Mouse (Mus musculus): ENCODE results near the gene Smarcd3. TPM values are rescaled to one million over a fixed set of nuclear protein-coding genes. Genes with fewer than 3 reads are reported as not detected.

The Smarcd3 gene
- polyA plus RNA-seq, 1 experiment = 87.6 TPM

DNA sequence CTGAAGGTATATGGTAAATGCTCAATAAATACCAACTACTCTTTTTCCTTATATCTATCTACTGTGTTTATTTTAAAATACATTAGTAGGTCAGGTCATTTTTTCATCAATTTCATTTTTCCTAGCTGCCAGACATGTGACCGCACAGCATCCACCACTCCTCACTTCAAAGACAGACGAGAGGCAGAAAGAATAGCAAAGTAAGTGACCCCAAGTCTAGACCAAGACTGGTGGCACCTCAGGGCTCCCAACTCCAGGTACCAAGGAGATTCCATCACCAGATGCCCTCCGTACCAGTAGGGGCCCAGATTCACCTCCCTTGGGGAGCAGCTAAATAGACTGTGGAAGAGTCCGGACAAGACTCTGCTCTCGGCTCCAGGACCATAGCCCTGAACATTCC is 29.9 kb downstream of the Smarcd3 start:
- Histone ChIP-seq H3K4me3 (ENCODE audit: insufficient read depth, poor library complexity, severe bottlenecking) (no peak overlapping the region), H3ac (ENCODE audit: control insufficient read depth, insufficient read length, low read depth) (no peak overlapping the region), H3K36me3 (ENCODE audit: control insufficient read depth, insufficient read depth) (peaks cover 41% of the 10 kb centered on the region), H3K79me3 (ENCODE audit: low read depth) (no peaks in the 10 kb centered on the region), H3K79me2 (ENCODE audit: control insufficient read depth, insufficient read depth) (peaks cover 23% of the 10 kb centered on the region), H3K27me3 (ENCODE audit: control insufficient read depth, insufficient read depth, insufficient read length) (no peaks in the 10 kb centered on the region)
- no peak for TF ChIP-seq FOSL1 (IDR thresholded peaks at IDR 0.05; ENCODE audit: insufficient read depth, low read length, poor library complexity, severe bottlenecking)

DNA sequence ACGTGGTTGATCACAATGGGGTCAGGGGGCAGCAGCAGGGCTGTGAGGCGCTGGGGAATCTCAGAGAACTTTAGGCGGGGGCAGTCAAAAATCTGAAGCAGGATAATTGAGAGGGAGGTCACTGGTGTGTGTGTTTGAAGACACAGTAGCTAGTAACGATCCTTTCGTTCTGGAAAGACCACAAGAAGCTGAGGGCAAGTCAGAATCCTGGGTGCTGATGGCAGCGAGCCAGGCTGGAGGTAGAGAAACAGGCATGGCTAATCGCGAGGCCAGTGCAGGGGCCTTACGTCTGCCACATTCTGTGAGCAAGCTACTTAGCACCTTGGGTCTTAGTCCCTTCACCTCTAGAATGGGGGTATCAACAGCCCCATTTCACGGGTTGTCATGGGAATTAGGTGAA is 30.3 kb downstream of the Smarcd3 start:
- H3ac ChIP-seq (ENCODE audit: control insufficient read depth, insufficient read length, low read depth) = no peak overlapping the region
- H3K36me3 ChIP-seq (ENCODE audit: control insufficient read depth, insufficient read depth) = peaks cover 44% of the 10 kb centered on the region
- TF ChIP-seq MAX (IDR thresholded peaks at IDR 0.05) (no peak), USF1 (IDR thresholded peaks at IDR 0.05; ENCODE audit: low read depth) (no peak), MYOD1 (IDR thresholded peaks at IDR 0.05; ENCODE audit: control insufficient read depth, insufficient read length, low read depth) (no peak), CTCF (IDR thresholded peaks at IDR 0.05; ENCODE audit: control insufficient read depth, insufficient read depth, insufficient read length) (no peak), FOSL1 (IDR thresholded peaks at IDR 0.05; ENCODE audit: insufficient read depth, low read length, poor library complexity, severe bottlenecking) (no peak), MYOG (IDR thresholded peaks at IDR 0.05; ENCODE audit: control insufficient read depth, extremely low read depth, insufficient read length) (no peak), CEBPB (IDR thresholded peaks at IDR 0.05; ENCODE audit: low read depth) (no peak)
- peaks cover 2% of the 10 kb centered on the region for H3K79me3 ChIP-seq (ENCODE audit: low read depth)
- H3K79me2 ChIP-seq (ENCODE audit: control insufficient read depth, insufficient read depth) = peaks cover 23% of the 10 kb centered on the region
- H3K4me3 ChIP-seq (ENCODE audit: insufficient read depth, poor library complexity, severe bottlenecking) = no peak overlapping the region
- no peaks in the 10 kb centered on the region for H3K27me3 ChIP-seq (ENCODE audit: control insufficient read depth, insufficient read depth, insufficient read length)

DNA sequence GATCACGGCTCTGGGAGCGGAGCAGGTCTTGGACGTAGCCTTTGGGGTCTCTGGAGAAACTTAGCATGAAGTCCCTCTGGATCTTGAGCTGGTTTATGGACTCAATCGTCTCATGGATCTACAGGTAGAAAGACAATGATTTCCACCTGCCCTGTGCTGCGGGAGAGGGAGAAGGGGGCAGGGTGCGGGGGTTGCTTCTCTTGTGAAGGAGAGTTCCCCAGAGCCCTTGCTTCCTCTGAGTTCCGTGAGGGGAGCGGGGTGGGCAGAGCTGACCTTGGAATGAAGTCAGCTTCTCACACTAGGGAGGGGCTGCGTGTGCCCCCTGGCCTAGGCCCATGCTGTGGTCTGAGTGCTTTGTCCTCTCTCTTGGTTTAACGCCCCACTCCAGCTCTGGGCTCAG is 31.0 kb downstream of the Smarcd3 start:
- Histone ChIP-seq H3K36me3 (ENCODE audit: control insufficient read depth, insufficient read depth) (peaks cover 51% of the 10 kb centered on the region), H3K4me3 (ENCODE audit: insufficient read depth, poor library complexity, severe bottlenecking) (no peak overlapping the region), H3K27me3 (ENCODE audit: control insufficient read depth, insufficient read depth, insufficient read length) (no peaks in the 10 kb centered on the region), H3K79me2 (ENCODE audit: control insufficient read depth, insufficient read depth) (peaks cover 25% of the 10 kb centered on the region), H3ac (ENCODE audit: control insufficient read depth, insufficient read length, low read depth) (no peak overlapping the region), H3K79me3 (ENCODE audit: low read depth) (peaks cover 7% of the 10 kb centered on the region)
- no peak for TF ChIP-seq CTCF (IDR thresholded peaks at IDR 0.05; ENCODE audit: control insufficient read depth, insufficient read depth, insufficient read length)

DNA sequence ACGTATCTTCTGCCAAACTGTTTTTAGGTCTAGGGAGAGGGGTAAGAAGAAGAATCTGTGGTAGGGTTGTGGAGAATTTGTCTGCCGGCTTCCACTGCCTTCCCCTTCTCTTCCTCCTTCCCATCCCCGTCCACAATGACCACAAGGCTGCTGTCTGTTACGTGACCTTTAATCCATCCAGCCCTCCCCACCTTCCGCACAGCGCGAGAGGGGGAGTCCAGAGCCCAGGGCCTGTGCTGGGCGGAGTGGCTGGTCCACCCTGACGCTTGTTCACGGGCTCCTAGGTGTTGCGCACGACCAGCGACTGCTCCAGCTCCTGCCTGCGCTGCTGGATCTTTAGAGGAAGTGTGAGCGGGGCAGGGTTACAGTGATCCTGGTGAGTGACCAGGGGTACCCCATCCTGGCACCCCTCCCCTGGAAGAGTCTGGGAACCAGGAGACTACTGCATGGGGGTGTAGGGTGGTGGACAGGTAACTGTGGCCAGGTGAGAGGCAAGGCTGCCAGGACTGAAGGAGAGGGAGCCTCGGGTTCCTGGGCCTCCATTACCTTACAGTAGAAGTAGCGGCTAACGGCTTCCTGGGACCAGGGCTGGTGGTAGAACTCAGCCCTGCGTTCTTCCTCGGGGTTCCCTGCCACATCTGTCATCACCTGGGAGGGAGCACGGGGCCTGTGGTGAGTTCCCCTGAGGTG is 31.6 kb downstream of the Smarcd3 start:
- Histone ChIP-seq H3K36me3 (ENCODE audit: control insufficient read depth, insufficient read depth) (peaks cover 51% of the 10 kb centered on the region), H3ac (ENCODE audit: control insufficient read depth, insufficient read length, low read depth) (no peak overlapping the region), H3K4me3 (ENCODE audit: insufficient read depth, poor library complexity, severe bottlenecking) (no peak overlapping the region), H3K27me3 (ENCODE audit: control insufficient read depth, insufficient read depth, insufficient read length) (no peaks in the 10 kb centered on the region), H3K79me2 (ENCODE audit: control insufficient read depth, insufficient read depth) (peaks cover 26% of the 10 kb centered on the region), H3K79me3 (ENCODE audit: low read depth) (peaks cover 13% of the 10 kb centered on the region)
- no peak for TF ChIP-seq MAX (IDR thresholded peaks at IDR 0.05)
- no peak for TF ChIP-seq CTCF (IDR thresholded peaks at IDR 0.05; ENCODE audit: control insufficient read depth, insufficient read depth, insufficient read length)
- TF ChIP-seq USF1 (IDR thresholded peaks at IDR 0.05; ENCODE audit: low read depth) = no peak
- TF ChIP-seq CEBPB (IDR thresholded peaks at IDR 0.05; ENCODE audit: low read depth) = no peak
- no peak for TF ChIP-seq FOSL1 (IDR thresholded peaks at IDR 0.05; ENCODE audit: insufficient read depth, low read length, poor library complexity, severe bottlenecking)
- no peak for TF ChIP-seq MYOD1 (IDR thresholded peaks at IDR 0.05; ENCODE audit: control insufficient read depth, insufficient read length, low read depth)
- TF ChIP-seq MYOG (IDR thresholded peaks at IDR 0.05; ENCODE audit: control insufficient read depth, extremely low read depth, insufficient read length) = no peak

DNA sequence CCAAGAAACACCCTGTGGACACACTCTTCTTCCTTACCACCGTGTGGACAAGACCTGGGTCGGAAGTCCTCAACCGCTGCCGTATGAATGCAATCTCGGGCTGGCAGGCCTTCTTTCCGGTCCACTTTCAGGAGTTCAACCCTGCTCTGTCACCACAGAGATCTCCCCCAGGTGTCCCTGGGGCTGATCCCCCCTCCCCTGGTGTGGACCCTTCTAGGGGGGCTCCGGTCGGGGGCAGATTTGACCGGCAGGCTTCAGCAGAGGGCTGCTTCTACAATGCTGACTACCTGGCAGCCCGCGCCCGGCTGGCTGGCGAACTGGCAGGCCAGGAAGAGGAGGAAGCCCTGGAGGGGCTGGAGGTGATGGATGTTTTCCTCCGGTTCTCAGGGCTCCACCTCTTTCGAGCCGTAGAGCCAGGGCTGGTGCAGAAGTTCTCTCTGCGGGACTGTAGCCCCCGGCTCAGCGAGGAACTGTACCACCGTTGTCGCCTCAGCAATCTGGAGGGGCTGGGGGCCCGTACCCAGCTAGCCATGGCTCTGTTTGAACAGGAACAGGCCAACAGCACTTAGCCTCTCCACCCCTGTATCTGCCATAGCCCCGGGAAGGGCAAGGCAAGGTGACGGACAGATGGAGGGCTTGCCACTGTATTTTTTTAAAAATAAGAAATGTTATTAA is 32.3 kb downstream of the Smarcd3 start:
- H3ac ChIP-seq (ENCODE audit: control insufficient read depth, insufficient read length, low read depth) = peak overlapping the region; percentile 10
- peaks cover 32% of the 10 kb centered on the region for H3K79me2 ChIP-seq (ENCODE audit: control insufficient read depth, insufficient read depth)
- peaks cover 51% of the 10 kb centered on the region for H3K36me3 ChIP-seq (ENCODE audit: control insufficient read depth, insufficient read depth)
- no peak for TF ChIP-seq CEBPB (IDR thresholded peaks at IDR 0.05; ENCODE audit: low read depth)
- H3K4me3 ChIP-seq (ENCODE audit: insufficient read depth, poor library complexity, severe bottlenecking) = no peak overlapping the region
- H3K79me3 ChIP-seq (ENCODE audit: low read depth) = peaks cover 20% of the 10 kb centered on the region
- H3K27me3 ChIP-seq (ENCODE audit: control insufficient read depth, insufficient read depth, insufficient read length) = no peaks in the 10 kb centered on the region

DNA sequence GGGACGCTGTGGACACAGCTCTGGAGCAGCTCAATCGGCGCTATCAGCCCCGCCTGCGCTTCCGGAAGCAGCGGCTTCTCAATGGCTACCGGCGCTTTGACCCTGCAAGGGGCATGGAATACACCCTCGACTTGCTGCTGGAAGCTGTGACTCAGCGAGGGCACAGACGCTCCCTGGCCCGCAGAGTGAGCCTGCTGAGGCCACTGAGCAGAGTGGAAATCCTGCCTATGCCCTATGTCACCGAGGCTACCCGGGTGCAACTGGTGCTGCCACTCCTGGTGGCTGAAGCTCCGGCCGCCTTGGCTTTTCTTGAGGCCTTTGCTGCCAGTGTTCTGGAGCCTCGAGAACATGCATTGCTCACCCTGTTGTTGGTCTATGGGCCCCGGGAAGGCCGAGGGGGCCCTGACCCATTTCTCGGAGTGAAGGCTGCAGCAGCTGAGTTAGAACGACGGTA is 32.9 kb downstream of the Smarcd3 start:
- peaks cover 51% of the 10 kb centered on the region for H3K36me3 ChIP-seq (ENCODE audit: control insufficient read depth, insufficient read depth)

More for the DNA sequence above, 32.9 kb downstream of the Smarcd3 start:
- no peaks in the 10 kb centered on the region for H3K27me3 ChIP-seq (ENCODE audit: control insufficient read depth, insufficient read depth, insufficient read length)
- TF ChIP-seq MAX (IDR thresholded peaks at IDR 0.05) (peak; percentile 11), MYOD1 (IDR thresholded peaks at IDR 0.05; ENCODE audit: control insufficient read depth, insufficient read length, low read depth) (peak; percentile 96), USF1 (IDR thresholded peaks at IDR 0.05; ENCODE audit: low read depth) (no peak)
- H3ac ChIP-seq (ENCODE audit: control insufficient read depth, insufficient read length, low read depth) = peak overlapping the region; percentile 47
- no peak overlapping the region for H3K4me3 ChIP-seq (ENCODE audit: insufficient read depth, poor library complexity, severe bottlenecking)
- H3K79me3 ChIP-seq (ENCODE audit: low read depth) = peaks cover 22% of the 10 kb centered on the region
- H3K79me2 ChIP-seq (ENCODE audit: control insufficient read depth, insufficient read depth) = peaks cover 37% of the 10 kb centered on the region

All from C2C12 (cell line).